Mouse (Mus musculus) cerebellum, adult (tissue): ENCODE results near the gene Golga2.
"Not testable (repeated sequence)": the region's sequence is repeated elsewhere in the genome, so short reads cannot be mapped to it uniquely, and the experiment has no call there.

ENCODE experiments used
- ATAC-seq: cut with Nextera tagmentation; 2 replicates; pipeline ENCODE4 v1.9.2; 2017; ENCODE audit warnings: mild to moderate bottlenecking, moderate library complexity, mixed read lengths; ENCODE audit not compliant: insufficient number of reproducible peaks, low FRiP score, low TSS enrichment

Golga2 gene

GRCm38 (mm10) chr2:32287923-32288367 is 761 bp downstream of the Golga2 start, which contains the start of gene Swi5:
Gene Swi5, minus strand, starts transcription at chr2:32288075.
- peak; percentile 98 for ATAC-seq

GRCm38 (mm10) chr2:32288371-32288931 is 1.3 kb downstream of the Golga2 start:
- ATAC-seq = peak; percentile 21; the same call in 1 of the 2 replicates

GRCm38 (mm10) chr2:32289578-32289977 is 2.4 kb downstream of the Golga2 start:
- no peak for ATAC-seq

GRCm38 (mm10) chr2:32294348-32294747 is 7.2 kb downstream of the Golga2 start:
- no peak for ATAC-seq

GRCm38 (mm10) chr2:32295285-32295684 is 8.1 kb downstream of the Golga2 start:
- no peak for ATAC-seq

- ATAC-seq = not testable (repeated sequence)
These were observed 8.7 kb downstream of the Golga2 start for GRCm38 (mm10) chr2:32295842-32296241.

GRCm38 (mm10) chr2:32299469-32299868 is 12.3 kb downstream of the Golga2 start:
- ATAC-seq = no peak

GRCm38 (mm10) chr2:32302952-32303351 is 15.8 kb downstream of the Golga2 start:
- ATAC-seq = no peak

GRCm38 (mm10) chr2:32304145-32304832 is 17.1 kb downstream of the Golga2 start:
- 0 out of 2 replicates have a peak, but pooled peaks have one; percentile 14 for ATAC-seq

- ATAC-seq = no peak
These were observed 18.5 kb downstream of the Golga2 start for GRCm38 (mm10) chr2:32305668-32306067.

- ATAC-seq = no peak
These were observed 19.0 kb downstream of the Golga2 start for GRCm38 (mm10) chr2:32306176-32306575.

GRCm38 (mm10) chr2:32307247-32307798 is 20.1 kb downstream of the Golga2 start:
- ATAC-seq = no peak

- no peak for ATAC-seq
These were observed 21.0 kb downstream of the Golga2 start for GRCm38 (mm10) chr2:32307941-32308760.

GRCm38 (mm10) chr2:32308870-32309568 is 21.8 kb downstream of the Golga2 start:
- ATAC-seq = no peak

- no peak for ATAC-seq
These were observed 23.1 kb downstream of the Golga2 start for GRCm38 (mm10) chr2:32310096-32310845.

- ATAC-seq = no peak
These were observed 24.5 kb downstream of the Golga2 start for GRCm38 (mm10) chr2:32311443-32312317.

- ATAC-seq = no peak
These were observed 25.3 kb downstream of the Golga2 start for GRCm38 (mm10) chr2:32312318-32312964.

GRCm38 (mm10) chr2:32314831-32315230 is 27.6 kb downstream of the Golga2 start:
- ATAC-seq = no peak
